39 mouse cellular contexts compared by ENCODE assay signal in genomic region chr6:140674414-140674813, GRCm38 (mm10). TPM values are rescaled to one million over a fixed set of nuclear protein-coding genes. Genes with fewer than 3 reads are reported as not detected.
DNase-seq lines count a peak whose midpoint lies in the region; ATAC-seq lines count a peak whose summit lies in the region.
"Had no signal": no experiment of that assay in that cellular context is flagged by ENCODE, and none has a peak within 500 bp of the region (broad histone marks: within the 10 kb centered on the region; RNA-seq: fewer than 3 reads in every experiment).

No protein-coding gene starts in this region.

- WGBS in liver, embryonic 13.5 days (ENCODE audit: insufficient replicate concordance) = 57% methylated on average over 3 of the region's 3 CpGs

- no peak overlapping the region for H3K4me2 ChIP-seq in liver, embryonic 13.5 days
- H3K4me2 ChIP-seq: embryonic facial prominence, embryonic 15.5 days; forebrain, embryonic 13.5 days; heart, embryonic 15.5 days; limb, embryonic 12.5 days had no signal

- peak; percentile 34; the same call in 1 of the 2 replicates for ATAC-seq in liver, embryonic 13.5 days (ENCODE audit: low read depth)
- ATAC-seq: CD4-positive, CD25-positive, alpha-beta regulatory T cell, adult 4 months; forebrain, embryonic 13.5 days; hindbrain, embryonic 16.5 days; midbrain, embryonic 16.5 days had no signal

- H3K9ac ChIP-seq in liver, embryonic 13.5 days = no peak overlapping the region
- H3K9ac ChIP-seq: embryonic facial prominence, embryonic 15.5 days; forebrain, embryonic 13.5 days; heart, embryonic 15.5 days; limb, embryonic 12.5 days had no signal

- H3K27ac ChIP-seq in liver, embryonic 13.5 days = no peak overlapping the region
- H3K27ac ChIP-seq: embryonic facial prominence, embryonic 10.5 days; forebrain, embryonic 13.5 days; heart, embryonic 10.5 days; heart, embryonic 15.5 days; midbrain, embryonic 10.5 days had no signal

- H3K36me3 ChIP-seq in liver, embryonic 13.5 days = no peaks in the 10 kb centered on the region
- H3K36me3 ChIP-seq: embryonic facial prominence, embryonic 10.5 days; embryonic facial prominence, embryonic 15.5 days; heart, embryonic 10.5 days; heart, embryonic 15.5 days; limb, embryonic 12.5 days; midbrain, embryonic 10.5 days had no signal

- H3K4me3 ChIP-seq in liver, embryonic 13.5 days (replicated peaks) = no peak overlapping the region
- H3K4me3 ChIP-seq: embryonic facial prominence, embryonic 10.5 days; embryonic facial prominence, embryonic 15.5 days; forebrain, embryonic 13.5 days; heart, embryonic 10.5 days; heart, embryonic 15.5 days; limb, embryonic 12.5 days; midbrain, embryonic 10.5 days had no signal

- intact Hi-C loops in left cerebral cortex, postnatal 4 days (cut with DNase I) = no loop called here

- H3K9me3 ChIP-seq in liver, embryonic 13.5 days (replicated peaks) = no peaks in the 10 kb centered on the region
- H3K9me3 ChIP-seq: embryonic facial prominence, embryonic 15.5 days; heart, embryonic 15.5 days; limb, embryonic 12.5 days had no signal

- no peak for DNase-seq in liver, embryonic 13.5 days
- DNase-seq in liver = no peak
- peak; percentile 69 for DNase-seq in adrenal gland, adult 8-10 months
- DNase-seq in adrenal gland, postnatal 36 days = peak; percentile 67 to 71
- DNase-seq in right cerebral cortex, postnatal 14 days = no peak
- DNase-seq in spleen, postnatal 4 days (ENCODE audit: low spot score in 2 of 2) = no peak
- DNase-seq in left cerebral cortex, postnatal 4 days = no peak
- DNase-seq: cerebellum, adult 8-10 months; cerebellum, postnatal 25 days; gastrocnemius, postnatal 14 days; kidney, adult 9 months; kidney, postnatal 10 days; layer of hippocampus, adult 9-11 months; lung, adult 18-20 months; lung, postnatal 10 days; right cerebral cortex, adult 18-20 months; thymus, postnatal 4 days had no signal

- no peaks in the 10 kb centered on the region for H3K27me3 ChIP-seq in liver, embryonic 13.5 days
- H3K27me3 ChIP-seq: embryonic facial prominence, embryonic 15.5 days; forebrain, embryonic 13.5 days; heart, embryonic 15.5 days; limb, embryonic 12.5 days had no signal

- H3K4me1 ChIP-seq in liver, embryonic 13.5 days (replicated peaks) = no peaks in the 10 kb centered on the region

RNA-seq across cellular contexts. Expression of gene Aebp2, which starts 52.0 kb away (rescaled TPM):
- polyA plus RNA-seq in liver, embryonic 13.5 days (2015; fragmentation: Nextera tagmentation; extraction: Ambion mirVana) = 3.0 and 3.7 TPM in 2 replicates
- 10 to 100 TPM; 38.0 to 55.7 (median 50.2) TPM for total RNA-seq in adrenal gland, adult 8-10 months (2022)
- total RNA-seq in adrenal gland, postnatal 36 days (2021) = 10 to 100 TPM; 50.8 to 54.2 TPM
- total RNA-seq in left cerebral cortex, postnatal 4 days (2021) = 10 to 100 TPM; 42.3 to 42.8 TPM

RNA-seq across cellular contexts. Expression of gene Gm11077, which starts 54.7 kb away (rescaled TPM):
- polyA plus RNA-seq in liver, embryonic 13.5 days (2015; fragmentation: Nextera tagmentation; extraction: Ambion mirVana) = not detected in 2 replicates
- total RNA-seq in adrenal gland, adult 8-10 months (2022) = not detected
- total RNA-seq in adrenal gland, postnatal 36 days (2021) = not detected
- total RNA-seq in left cerebral cortex, postnatal 4 days (2021) = not detected
- total RNA-seq: gastrocnemius, postnatal 14 days; granulocyte monocyte progenitor cell, adult 5-6 weeks; heart, postnatal 25 days; left cerebral cortex, adult 18-20 months; left cerebral cortex, postnatal 14 days; neutrophil, adult 5-6 weeks had no signal
- polyA plus RNA-seq: CD4-positive, CD25-positive, alpha-beta regulatory T cell, adult 4 months; embryonic facial prominence, embryonic 10.5 days; embryonic facial prominence, embryonic 15.5 days; forebrain, embryonic 13.5 days; heart, embryonic 10.5 days; heart, embryonic 15.5 days; hindbrain, embryonic 11.5 days; hindbrain, embryonic 16.5 days; intestine, embryonic 14.5 days; large intestine, adult 2 months; limb, embryonic 12.5 days; midbrain, embryonic 10.5 days; midbrain, embryonic 16.5 days; neural tube, embryonic 11.5 days; stomach, embryonic 14.5 days; testis, adult 2 months; thymus, postnatal 0 days had no signal

Comparison
In these comparisons a context has a peak if more than half of its experiments do, and no peak if none do; other contexts are left out.
1. DNase-seq: peak in adrenal gland, adult 8-10 months (single experiment) and adrenal gland, postnatal 36 days (2 of 2); none in liver, embryonic 13.5 days (single experiment), liver (single experiment), right cerebral cortex, postnatal 14 days (single experiment), spleen, postnatal 4 days (0 of 2) and left cerebral cortex, postnatal 4 days (single experiment).